Mouse (Mus musculus) mature B cell (primary cell): Measurements from ENCODE around the gene Cog4.

Source experiments
- in situ Hi-C: fragments of 300-500 bp; cut with MboI; formaldehyde crosslinking; loops from 2 replicates; pipeline ENCODE4 v1.14.3; 2019

Gene Cog4

DNA sequence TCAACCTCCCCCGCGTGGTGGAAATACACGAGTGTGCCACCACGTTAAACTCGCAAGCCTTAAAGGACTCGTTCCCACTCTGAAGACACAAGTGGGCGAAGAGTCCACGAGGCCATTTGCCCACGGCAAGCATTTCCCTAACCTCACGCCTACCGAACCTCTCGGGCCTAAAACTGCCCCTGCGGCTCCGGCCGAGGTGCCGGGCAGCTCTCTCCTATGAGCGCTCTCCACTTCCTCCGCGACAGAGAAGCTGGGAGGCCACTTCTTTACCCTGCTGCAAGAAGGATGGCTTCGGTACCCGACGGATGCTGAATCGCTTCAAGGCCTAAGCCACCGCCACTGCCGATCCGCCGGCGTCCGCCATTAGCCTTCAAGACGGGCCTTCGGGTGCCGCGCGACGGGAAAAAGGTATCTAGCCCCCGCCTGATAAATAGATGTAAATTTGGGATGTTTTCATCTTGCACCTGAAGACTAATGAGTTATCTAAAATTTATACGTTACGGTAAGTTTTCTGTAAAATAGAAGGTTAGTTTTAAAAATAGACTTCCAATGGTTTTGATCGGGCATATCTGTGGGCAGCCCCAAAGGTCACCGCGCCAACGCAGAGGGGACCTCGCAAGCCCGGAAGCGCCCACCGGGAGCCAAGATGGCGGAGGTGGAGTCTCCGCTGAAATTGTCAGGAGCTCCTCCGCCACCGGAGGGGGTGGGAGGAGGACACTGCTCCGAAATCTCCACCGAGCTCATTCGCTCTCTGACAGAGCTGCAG is at the start of gene Cog4, which contains the start of gene Sf3b3:
Cog4 (plus strand) TSS at position 196 of the 766 bp plus-strand sequence.
Sf3b3 (minus strand) TSS at position 383 of the 766 bp plus-strand sequence.
- in situ Hi-C loops: no loop called here

DNA sequence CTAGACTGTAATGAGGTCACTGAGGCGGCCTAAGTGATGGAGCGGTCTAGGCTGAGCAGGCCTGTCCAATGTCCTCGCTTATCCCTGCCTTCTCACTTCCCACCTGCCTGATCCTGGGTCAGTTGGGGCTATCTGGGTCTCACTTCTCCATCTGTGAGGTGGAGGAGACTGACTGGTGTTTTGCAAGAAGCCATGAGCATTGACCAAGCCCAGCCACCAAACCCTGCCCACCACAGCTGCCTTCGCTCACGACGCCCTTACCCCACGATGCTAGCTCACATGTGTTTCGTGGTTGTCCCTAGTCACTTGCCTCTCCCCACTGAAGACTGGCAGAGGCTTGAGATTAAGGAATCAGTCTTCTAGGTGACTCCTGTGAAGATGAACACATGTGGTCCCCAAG is 49.3 kb upstream of the Cog4 start:
- in situ Hi-C loops: no loop called here

GRCm38 (mm10) chr8:110802988-110803387 is 43.4 kb upstream of the Cog4 start:
- in situ Hi-C loops: no loop called here

GRCm38 (mm10) chr8:110803856-110804255 is 42.5 kb upstream of the Cog4 start:
- in situ Hi-C loops: no loop called here

DNA sequence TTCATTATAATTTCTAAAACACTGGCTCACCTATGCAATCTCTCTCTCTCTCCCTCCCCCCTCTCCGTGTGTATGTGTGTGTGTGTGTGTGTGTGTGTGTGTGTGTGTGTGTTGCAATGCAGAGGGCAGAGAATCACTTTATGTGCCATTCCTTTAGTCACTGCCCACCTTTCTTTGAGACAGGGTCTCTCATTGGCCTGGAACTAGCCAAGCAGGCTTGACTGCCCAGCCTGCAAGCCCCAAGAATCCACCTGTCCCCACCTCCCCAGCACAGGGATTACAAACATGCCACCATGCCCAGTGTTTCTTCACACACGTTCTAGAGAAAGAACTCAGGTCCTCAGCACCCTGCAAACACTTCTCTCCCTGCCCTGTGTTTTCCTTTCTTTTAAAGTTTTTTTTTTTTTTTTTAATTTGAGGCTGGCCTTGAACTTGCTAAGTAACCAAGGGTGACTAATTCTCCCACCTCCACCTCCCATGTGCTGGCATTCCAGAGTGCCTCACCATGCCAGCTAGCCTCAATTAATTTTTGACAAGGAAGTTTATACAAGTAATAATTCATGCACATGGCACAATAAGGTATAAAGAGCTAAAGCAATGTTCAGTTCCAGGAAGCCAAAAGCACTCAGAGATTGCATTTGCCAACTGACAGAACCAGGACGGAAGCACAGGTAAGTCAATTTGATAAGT is 41.4 kb upstream of the Cog4 start:
- in situ Hi-C loops: no loop called here

DNA sequence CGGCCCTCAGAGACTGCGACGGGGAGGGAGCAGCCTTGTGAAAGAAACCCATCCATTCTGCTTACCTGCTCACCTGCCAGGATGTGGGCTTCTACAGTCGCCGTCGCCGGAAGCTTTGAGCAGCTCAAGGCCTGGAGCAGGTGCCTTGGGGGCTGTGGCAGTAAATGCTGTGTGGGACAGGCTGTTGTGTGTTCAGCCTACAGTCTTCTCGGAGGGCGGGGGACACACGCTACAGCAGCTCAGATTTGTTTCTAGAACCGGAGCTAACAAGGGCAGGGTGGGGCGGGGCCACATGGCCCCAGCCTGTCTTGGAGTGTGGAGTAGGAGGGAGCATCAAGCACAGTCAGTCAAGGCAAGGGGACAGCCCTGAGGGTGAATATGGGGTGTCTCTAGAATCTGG is 40.7 kb upstream of the Cog4 start, which contains the start of gene Il34:
Il34 (minus strand) TSS at position 256 of the 400 bp plus-strand sequence.
- in situ Hi-C loops: no loop called here

GRCm38 (mm10) chr8:110806146-110806545 is 40.3 kb upstream of the Cog4 start:
- in situ Hi-C loops: no loop called here

DNA sequence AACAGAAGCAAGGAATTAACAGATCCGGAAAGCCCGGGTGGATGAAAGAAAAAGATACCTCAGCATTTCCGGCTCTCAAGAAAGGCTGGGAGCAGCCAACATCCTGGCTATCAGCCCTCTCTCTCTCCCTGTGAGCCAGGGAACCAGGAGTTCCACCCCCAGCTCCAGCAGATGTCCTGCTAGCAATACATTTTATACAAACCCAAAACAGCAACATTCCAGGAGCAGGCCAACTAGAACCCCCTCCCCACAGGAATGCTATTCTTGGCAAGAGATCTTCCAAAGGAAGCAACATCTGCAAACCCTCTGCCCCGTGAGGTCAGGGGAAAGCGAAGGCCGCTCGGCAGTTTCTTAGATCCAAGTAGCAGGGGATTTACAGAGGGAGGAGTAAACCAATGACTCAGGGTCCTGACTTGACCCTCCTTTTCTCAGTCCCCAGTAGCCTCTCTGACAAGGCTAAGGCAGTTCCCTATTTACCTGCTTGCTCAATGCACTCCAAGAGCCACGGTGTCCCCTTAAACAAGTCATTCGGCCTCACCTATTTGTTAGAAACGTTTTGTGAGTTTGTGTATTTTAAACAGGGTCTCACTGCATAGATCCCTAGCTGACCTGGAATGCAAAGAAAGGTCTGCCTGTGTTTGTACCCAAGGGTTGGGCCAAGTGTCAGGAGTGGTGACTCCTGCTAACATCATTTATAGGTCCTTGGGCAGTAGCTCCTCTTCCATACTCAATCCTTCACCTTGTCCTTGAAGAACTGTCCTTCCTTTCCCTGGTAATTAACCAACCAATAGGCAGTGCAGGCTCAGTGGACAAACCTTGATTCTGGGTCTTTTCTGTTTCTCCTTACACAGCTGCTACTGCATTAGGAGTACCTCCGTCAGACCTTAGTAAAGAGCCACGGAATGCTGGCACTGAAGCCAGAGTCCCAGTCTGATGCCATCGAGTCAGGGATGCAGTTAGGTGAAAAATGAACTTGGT is 37.6 kb upstream of the Cog4 start:
- in situ Hi-C loops: no loop called here

GRCm38 (mm10) chr8:110809831-110810230 is 36.6 kb upstream of the Cog4 start:
- in situ Hi-C loops: no loop called here

GRCm38 (mm10) chr8:110810481-110811065 is 35.8 kb upstream of the Cog4 start:
- in situ Hi-C loops: no loop called here

DNA sequence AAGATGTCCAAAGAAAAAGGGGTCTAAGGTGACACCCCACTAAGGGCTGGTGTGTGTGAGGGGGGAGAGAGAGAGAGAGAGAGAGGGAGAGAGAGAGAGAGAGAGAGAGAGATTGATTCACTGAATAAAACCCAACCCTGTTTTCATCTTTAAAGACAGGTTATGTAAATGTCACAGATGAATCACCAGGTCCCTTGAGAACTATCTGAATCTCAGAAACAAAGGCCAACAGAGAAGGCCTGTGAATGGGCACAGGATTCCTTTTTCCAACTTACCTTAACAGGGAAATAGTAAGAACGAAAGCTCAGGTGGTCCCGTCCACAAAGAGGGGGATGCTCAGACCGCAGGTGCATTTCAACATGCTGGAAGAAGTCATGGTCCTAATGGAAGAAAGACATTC is 35.3 kb upstream of the Cog4 start:
- in situ Hi-C loops: no loop called here

GRCm38 (mm10) chr8:110811793-110812192 is 34.6 kb upstream of the Cog4 start:
- in situ Hi-C loops: no loop called here

DNA sequence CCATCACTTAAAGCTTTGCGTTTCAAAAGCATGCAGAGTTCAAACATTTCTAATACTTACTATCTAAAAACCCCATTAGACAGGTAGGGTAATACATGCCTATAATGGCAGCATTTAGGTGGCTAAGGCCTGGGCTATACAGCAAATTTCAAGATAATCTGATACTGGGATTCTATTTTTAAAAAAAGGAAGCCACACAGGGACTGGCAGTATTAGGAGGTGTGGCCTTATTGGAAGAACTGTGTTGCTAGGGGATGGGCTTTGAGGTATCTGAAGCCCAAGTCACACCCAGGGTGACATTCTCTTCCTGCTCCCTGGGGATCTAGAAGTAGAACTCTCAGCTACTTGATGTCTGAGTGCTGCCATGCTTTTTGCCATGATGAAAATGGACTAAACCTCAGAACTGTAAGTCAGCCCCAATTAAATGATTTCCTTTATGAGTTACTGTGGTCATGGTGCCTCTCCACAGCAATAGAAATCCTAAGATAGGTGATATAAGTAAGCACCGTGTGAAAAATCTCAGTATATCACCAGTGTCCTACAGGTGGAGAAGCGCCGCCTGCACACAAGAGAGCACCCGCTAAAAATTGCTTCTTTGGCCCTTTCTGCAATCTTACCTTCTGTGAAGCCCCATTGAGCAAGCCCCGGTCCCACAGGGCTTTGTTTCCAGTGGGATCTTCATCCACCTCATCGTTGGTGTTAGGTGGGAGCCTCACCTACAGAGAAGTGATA is 33.9 kb upstream of the Cog4 start:
- in situ Hi-C loops: no loop called here

DNA sequence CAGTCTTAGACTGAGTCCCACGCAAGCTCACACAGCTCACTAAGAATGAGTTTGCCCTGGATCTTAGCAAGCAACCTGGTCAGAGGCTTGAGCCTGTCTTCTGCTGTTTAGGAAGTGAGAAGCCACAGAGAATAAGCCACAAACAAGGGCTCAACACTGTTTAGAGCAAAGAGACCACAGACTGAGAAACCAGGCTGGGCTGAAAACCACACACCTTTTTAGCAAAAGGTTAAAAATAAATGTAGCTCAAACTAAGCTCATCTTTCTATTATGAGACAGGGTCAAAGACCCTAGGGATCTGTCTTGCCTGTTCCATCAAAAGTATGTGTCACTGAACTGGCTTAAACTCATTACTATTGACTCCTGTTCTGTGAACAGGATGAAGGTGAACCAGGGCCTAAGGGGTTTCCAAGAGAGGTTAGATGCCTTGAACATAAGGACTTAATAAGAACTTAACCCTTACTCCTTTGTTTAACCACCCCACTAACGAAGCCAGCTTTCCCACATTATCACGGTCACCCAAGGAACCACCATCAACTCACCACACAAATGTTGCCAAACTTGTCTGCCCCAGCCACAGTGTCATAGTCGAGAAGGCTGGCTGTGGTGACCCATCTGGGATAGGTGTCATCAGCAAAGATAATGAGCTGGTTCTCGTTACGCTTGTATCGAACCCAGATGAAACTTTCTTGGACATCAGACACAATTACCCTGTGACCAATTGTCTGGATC is 33.2 kb upstream of the Cog4 start:
- in situ Hi-C loops: no loop called here

GRCm38 (mm10) chr8:110815308-110815707 is 31.1 kb upstream of the Cog4 start:
- in situ Hi-C loops: no loop called here

DNA sequence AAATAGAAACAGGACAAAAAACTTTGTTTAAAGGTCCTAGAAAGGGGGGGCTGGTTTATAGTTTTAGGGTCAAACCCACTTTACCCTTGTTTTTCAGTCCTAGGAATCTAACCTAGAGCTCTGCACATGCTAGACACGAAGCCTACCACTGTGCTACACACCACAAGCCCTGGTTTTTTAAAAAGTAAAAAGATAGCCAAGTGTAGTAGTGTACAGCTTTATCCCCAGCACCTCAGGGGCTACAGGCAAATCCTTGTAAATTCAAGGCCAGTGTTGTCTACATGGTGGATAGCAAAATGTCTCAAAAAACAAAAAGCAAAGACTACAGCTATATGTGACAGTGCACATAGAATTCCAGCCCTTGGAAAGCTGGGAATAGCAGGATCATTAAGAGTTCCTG is 29.4 kb upstream of the Cog4 start:
- in situ Hi-C loops: no loop called here

DNA sequence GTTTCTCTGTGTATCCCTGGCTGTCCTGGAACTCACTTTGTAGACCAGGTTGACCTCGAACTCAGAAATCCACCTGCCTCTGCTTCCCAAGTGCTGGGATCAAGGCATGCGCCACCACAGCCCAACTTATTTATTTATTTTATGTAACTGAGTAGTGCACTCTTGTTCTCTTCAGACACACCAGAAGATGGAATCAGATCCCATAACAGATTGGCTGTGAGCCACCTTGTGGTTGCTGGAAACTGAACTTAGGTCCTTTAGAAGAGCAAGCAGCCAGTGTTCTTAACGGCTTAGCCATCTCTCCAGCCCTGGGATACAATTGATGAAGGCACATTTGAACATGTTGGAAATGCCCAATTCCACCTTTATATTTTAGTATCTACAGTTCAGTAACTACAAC is 27.8 kb upstream of the Cog4 start:
- in situ Hi-C loops: no loop called here

GRCm38 (mm10) chr8:110820257-110820656 is 26.1 kb upstream of the Cog4 start:
- in situ Hi-C loops: no loop called here

DNA sequence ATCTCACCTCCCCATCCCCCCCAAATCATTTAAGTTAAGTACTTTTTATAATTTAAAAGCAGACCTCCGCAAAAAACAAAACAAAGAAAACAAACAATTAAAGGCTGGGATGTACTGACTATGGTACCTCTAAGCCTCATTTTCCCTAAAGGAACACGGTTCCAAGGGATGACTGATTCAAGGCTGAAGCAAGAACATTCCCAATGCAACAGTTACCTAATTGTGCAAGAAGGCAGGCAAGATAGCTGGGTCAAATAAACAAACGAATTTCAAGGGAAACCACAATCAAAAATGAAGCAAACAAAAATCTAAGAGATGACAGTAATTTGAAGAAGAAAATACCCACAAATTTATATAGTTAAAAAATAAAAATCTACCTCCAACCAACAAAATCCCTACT is 24.4 kb upstream of the Cog4 start:
- in situ Hi-C loops: no loop called here

GRCm38 (mm10) chr8:110824861-110825260 is 21.5 kb upstream of the Cog4 start:
- in situ Hi-C loops: no loop called here
